Mouse (Mus musculus): Measurements from ENCODE around the gene Acp5.

Acp5 gene

DNA sequence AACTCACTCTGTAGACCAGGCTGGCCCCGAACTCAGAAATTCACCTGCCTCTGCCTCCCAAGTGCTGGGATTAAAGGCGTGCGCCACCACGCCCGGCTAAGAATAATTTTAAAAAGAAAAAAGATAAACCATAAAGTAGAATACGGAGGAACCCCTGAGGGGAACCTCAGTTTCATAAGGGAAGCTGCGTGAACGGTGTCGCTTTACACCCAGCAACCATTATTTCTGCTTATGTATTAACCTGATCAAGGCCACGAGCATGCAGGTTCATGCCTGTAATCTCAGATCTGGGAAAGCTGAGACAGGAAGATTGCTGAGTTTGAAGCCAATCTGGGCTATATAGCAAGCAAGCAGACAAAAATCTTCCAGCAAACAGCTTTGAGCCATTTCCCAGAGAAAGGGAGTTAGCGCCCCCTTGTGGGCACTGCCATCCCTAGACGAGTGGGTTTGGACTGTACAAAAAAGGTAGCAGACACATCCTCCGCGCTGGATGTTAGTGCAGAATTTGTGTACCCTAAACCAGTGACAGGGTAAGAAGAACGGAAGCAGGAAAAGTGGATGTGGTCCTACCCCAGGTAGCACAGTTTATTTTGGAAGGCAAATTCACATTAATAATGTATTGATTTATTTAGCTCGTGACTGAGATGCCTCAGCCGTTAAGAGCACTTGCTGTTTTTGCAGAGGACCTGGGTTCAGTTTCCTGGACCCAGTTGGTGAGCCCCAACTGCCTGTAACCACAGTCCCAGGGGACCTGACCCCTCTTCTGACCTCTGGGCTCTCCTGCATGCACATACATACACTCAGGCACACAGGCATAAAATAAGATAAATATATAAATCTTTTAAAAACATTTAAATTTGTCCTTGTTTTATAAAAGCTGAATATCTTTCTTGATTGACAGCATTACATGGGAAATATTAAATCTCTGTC, 7.9 kb upstream of the Acp5 start:
- in situ Hi-C loops (cut with MboI, MseI) = loop anchor here (5.0 kb wide), 1 partner anchor 166 kb away; no protein-coding TSS in a partner anchor

DNA sequence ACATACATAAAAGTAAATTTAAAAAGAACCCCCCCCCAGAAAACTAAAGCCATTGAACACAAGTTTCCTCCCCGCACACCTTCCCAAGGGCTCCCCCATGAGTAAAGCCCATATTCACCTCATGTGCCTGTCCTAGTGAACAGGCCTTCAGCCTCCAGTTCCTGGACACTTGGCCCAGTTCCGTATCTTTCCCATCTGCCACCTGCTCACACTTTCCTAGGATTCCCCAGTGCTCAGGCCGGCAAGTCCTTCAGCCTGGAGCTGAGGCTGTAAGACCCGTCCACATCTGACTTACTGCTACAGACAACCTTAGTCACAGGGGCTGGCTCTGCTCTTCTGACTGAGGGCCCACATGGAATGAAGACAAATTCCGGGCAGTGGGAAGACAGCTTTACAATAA, 4.2 kb upstream of the Acp5 start:
- in situ Hi-C loops (cut with MboI, MseI) = loop anchor here (5.0 kb wide), 1 partner anchor 162 kb away; no protein-coding TSS in a partner anchor

DNA sequence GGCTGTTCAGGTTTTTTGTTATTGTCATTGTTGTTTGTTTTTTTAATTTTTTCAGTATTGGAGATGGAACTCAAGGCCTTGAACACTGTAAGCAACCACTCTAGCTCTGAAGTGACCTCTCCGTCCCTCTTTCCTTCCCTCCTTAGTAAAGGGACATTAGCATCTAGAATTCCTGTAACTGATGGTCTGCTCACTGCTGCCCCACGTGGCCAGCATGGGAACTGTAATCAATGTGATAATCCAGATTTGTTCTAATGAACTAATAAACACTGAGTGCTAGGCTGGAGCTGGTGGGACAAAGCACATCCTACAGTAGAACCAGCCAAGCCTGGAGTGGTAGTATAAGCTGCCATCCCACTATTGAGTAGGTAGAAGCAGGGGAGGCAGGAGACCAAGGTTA, 3.0 kb upstream of the Acp5 start:
- in situ Hi-C loops (cut with MboI, MseI) = no loop called here

DNA sequence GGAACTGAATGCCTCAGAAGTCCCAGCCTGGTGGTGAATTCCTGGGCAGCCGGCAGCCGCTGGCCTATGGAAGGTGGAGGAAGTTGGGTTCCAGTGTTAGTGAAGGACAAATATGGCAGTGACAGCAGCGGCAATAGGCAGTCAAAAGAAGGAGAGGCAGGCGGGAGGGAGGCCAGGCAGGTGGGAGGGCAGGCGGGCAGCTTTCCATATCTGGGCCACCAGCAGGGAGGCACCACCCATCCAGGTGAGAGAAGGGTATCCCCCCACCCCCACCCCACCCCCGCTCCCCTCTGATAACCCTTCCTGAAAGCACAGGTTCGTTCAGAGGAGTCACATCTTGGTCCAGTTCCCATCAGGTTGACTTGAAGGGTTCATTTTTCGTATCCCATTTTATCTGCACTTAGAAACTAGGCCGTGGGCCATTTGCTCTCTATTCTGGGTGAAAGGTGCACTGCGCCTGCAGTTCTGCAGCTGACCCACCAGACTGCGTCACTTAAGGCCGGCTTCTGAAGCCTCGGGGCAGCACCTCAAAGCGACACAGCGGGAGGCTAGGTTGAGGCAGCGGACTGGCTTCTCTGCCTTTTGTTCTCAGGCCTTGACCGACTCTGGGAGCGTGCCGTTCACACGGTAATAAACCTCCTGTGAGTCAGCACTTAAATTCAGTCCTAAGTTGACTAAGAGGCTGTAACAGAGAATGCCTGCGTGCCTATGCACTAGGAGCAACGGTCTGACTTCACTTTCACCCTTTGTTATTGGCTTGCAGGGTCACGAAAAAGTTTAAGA, 1.4 kb upstream of the Acp5 start:
- in situ Hi-C loops (cut with MboI, MseI) = no loop called here

DNA sequence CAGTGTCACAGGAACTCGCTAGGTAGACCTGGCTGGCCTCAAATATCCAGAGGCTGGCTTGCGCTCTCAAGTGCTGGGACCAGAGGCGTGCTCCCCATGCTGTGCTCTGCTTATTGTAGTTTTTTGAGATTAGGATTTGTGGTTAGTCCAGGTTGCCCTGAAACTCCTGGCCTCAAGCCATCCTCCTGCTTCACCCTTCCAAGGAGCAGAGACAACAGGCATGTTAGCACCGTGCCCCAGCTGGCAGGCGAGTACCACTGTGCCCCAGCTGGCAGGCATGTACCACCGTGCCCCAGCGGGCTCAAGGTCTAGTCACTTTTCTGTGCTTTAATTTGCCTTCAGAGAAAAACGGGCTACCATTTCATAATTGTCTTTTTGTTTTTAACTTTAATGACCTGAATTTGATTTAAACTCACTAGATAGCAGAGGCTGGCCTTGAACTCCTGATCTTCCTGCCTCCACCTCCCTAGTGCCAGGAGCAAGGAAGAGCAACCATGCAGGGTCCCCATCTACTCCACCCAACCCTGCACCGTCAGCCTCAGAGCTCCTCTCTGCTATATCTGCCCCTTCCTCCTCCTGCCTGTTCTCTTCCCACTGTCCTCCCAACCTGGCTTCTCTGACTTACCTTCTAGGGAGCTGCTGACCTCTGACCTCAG, 395 bp downstream of the Acp5 start:
- in situ Hi-C loops (cut with MboI, MseI) = no loop called here

DNA sequence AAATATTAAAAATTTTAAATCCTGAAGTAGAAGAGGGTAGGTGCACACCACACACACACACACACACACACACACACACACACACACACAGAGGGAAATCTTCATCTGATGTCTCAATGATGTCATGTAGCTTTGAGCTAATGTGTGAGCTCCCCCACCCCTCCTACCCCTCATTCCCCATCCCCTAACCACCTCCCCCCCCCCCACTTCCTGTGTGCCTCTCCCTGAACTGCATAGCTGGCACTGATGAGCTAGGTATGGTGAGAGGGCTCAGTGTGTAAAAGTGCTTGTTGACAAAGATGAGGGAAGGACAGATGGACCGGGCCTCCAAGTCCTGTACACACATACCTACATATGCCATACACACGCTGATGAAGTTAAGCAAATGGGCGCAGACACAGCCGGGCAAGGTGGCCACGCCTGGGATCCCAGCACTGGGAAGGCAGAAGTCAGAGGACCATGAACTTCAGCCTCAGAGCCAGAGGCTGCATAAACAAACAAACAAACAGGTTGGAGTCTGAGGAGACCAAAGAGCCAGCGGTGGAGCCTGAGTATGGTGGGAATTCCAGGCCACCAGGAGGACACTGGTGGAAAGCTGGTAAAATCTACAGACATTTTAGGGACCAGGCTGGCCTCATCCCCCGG, 1.1 kb downstream of the Acp5 start:
- in situ Hi-C loops (cut with MboI, MseI) = no loop called here

DNA sequence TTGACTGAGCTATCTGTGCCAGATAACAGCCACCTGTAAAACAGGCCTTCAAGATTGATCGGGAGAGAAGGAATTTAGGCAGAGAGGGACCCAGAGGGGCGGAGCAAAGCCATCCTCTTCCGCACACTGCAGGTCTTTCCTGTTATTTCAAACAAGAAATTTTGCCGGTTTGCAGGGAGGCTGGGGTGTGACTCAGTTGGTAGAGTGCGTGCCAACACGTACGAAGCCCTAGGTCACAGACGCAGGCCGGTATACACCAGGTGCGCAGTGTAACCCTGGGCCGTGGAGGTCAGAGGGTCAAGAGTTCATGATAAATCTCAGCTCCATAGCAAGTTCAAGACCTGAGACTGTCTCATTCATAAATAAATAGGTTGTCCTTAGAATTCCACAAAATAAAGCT, 3.3 kb downstream of the Acp5 start:
- in situ Hi-C loops (cut with MboI, MseI) = no loop called here

DNA sequence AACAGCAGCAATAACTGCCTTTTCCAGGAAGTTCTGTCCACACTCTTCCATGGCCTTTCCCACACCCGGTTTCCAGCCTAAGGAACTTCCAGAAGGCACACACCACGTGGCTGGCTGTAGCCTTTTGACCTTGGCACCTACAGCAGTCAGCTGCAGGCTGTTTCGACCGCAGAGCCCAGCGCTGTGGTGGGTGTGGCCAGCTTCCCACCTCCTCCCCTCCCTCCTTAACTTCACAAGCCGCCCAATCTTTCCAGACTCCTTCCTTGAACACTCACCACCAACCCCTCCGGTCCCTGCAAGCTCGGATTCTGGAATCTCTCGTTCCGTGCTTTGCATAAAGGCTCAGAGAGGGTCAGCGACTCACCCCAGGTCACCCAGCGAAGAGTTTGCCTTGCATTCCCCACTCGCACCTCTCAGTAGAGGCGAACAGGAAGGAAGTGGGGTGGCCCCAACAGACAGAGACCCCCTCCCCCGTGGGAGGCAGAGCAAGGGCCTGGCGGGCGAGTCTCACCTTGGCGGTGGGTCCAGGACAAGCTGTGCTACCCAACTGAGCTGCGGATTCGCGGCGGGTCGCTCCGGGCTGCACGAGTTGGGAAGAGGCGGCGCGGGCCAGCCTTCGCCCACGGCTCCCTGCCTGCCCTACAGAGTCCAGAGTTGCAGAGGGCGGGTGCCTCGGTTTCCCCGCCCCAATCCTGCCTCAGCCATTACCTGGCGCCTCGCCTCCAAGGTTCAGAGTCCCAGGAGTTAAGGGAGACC, 4.1 kb downstream of the Acp5 start:
- in situ Hi-C loops (cut with MboI, MseI) = no loop called here

DNA sequence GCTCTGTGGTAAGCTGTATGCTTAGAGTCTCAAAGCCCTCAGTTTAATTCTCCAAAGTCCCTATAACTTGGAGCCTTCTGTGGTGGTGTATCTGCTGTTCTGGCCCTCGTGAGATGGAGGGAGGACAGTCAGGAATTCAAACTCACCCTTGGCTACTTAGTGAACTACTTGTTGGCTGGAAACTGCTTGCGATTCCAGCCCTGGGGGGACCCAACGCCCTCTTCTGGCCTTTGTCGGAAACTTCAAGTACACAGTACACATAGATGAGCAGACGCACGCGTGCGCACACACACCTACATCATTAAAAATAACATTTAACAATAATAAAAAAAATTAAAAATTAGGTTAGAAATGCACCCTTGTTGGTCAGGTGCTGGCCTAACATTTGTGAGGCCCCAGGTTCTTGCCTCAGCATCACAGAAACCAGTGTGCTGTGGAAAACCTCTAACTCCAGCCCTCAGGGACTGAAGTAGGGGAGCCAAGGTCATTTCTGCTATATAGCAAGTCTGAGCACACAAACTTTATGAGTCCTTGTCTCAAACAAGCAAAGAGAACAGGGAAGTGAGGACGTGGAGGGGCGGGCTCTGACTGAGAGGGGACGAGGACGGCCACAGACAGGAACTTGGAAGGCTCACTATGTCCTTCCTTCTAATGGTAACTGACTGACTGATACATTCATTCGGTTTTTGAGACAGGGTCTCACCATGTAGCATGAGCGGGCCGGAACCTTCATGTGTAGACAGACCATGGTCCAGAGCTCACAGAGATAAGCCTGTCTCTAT, 10.1 kb downstream of the Acp5 start:
- in situ Hi-C loops (cut with MboI, MseI) = no loop called here

DNA sequence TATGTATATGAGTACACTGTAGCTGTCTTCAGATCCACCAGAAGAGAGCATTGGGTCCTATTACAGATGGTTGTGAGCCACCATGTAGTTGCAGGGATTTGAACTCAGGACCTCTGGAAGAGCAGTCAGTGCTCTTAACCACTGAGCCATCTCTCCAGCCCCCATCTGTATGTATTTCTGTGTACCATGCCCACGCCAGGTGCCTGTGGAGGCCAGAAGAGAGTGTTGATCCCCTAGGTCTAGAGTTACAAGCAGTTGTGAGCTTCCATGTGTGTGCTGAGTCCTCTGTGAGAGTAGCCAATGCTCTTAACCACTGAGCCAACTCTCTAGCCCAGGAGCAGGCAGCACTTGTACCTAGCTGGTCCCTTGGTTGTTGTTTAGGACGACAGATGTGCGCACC, 11.3 kb downstream of the Acp5 start:
- in situ Hi-C loops (cut with MboI, MseI) = no loop called here

DNA sequence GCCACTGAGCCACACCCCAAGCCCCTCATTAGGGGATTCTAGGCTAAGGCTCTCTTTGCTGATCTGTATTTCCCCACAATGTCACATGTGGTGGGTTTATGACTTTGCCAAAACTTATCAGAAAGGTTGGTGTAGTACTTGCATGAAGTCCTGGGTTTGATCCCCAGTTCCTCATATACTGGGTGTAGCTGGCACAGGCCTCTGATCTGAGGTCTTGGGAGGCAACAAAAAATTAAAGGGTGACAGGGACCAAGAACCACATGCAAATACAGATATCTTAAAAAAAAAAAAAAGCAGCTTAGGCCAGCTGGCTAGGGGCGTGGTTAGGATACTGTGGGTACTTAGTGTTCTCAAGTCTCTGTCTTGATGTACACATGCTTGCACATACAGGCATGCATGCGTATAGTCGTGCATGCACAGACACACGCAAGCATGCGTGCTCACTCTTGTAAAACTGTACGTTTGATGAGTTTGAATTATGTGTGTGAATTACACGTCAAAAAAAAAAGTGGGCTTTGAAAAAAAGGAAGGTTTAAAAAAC, 12.4 kb downstream of the Acp5 start:
- in situ Hi-C loops (cut with MboI, MseI) = no loop called here

DNA sequence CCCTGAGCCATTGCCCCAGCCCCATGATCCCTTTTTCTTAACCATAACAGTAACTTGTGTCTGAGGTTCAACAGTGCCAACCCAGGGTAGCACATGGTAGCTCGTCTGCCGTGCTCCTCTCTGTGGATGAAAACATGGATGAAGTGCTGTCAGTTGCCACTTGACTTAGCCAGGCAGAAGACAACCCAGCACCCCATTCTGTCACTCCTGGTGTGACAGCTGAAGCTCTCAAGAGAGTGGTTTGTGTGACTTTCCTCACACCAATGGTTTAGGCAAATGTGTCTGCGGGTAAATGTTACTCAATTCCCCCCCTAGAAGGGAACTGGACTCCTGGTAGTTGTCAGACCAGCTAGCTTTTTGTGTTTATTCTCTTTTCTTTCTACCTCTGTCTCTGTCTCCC, 13.5 kb downstream of the Acp5 start:
- in situ Hi-C loops (cut with MboI, MseI) = no loop called here

DNA sequence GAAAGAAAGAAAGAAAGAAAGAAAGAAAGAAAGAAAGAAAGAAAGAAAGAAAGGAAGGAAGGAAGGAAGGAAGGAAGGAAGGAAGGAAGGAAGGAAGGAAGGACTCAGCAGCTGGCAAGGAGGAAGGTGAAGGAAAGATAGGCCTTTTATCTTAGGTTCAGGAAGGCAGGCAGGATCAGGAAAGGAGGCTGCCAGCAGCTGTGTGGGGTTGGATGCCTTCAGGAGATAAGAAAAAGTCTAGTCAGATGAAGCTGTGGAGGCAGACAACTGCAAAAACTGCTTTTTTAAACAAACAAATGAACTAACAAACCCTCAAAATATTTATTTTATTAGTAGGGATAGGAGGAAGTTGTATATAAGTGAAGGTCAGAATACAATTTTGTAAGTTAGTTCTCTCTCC, 14.0 kb downstream of the Acp5 start:
- in situ Hi-C loops (cut with MboI, MseI) = no loop called here

DNA sequence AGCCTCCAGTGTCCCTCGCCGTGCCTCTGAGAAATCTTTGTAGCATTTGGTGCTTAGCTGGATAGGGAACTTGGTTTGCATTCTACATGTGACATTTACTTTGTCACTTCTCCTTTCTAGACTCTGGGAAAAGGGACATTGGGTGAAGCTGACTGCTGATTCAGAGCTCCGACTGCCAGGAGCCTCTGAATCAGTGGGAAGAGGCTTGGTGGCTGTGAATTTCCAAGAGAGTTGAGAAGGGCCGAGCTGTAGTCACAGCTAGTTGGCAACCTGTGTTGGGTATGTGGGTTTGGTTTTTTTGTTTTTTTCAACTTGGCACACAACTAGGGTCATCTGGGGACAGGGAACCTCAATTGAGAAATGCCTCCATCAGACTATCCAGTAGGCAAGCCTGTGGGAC, 16.0 kb downstream of the Acp5 start:
- in situ Hi-C loops (cut with MboI, MseI) = loop anchor here (5.0 kb wide), 1 partner anchor 107 kb away; no protein-coding TSS in a partner anchor

DNA sequence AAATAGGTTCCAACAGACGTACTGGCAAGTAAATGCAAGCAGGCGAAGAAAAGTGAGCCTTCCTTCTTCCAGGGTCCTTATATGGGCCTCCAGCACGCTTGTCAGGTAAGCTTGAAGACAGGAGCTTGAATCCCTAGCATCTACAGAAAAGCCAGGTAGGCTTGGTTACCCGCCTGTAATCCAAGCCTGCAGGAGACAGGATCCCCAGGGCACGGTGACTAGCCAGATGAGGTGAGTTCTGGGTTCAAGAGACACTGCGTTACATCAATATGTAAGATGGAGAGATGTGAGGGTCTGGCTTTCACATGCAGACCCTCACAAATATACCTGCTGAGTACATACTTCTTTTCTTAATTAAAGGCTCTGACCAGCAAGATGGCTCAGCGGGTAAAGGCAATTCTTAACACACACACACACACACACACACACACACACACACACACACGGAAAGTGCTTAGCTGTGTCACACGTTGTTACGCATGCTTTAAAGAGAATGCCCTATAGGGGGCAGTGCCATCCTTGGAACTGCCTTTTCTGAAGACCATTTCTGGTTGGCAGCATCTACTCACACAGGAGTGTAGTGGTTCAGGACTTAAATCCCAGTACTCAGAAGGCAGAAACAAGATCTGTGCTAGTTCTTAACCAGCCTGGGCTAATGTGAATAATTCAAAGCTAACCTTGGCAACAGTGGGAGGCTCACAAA, 17.6 kb downstream of the Acp5 start:
- in situ Hi-C loops (cut with MboI, MseI) = loop anchor here (5.0 kb wide), 1 partner anchor 106 kb away; no protein-coding TSS in a partner anchor

DNA sequence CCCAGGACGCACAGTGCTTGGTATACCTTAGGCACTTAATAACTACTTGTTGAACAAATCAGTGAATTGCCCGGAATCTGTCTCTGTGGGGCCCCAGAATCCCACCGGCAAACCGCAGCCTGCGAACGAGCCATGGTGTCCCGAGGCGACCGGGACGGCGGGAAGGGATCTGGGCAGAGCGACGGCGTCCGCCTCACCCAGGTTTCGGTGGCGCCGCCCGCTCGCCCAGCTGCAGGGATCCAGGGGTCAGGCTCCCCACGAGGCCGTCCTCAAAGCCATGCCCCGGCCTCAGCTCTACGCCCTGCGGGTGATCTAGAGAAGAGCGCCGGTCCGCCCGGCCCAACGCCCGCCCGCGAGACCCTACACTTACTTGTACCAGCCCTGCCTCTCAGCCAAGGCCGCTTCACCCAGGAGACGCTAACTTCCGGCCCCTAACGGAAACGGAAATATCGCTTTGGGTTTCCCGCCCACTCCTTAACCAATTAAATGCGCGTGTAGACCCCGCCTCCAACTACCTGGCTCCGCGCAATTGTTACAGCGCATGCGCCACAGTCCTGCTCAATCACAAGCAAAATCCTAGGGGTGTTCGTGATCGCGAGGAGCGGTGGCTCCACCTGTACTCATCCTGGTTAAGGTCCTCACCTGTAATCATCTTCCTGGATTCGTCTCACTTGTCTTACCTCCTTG, 18.6 kb downstream of the Acp5 start, which contains the start of gene Elof1:
Elof1 (minus strand) TSS at position 433 of the 687 bp plus-strand sequence.
- in situ Hi-C loops (cut with MboI, MseI) = loop anchor here (5.0 kb wide), 1 partner anchor 105 kb away; no protein-coding TSS in a partner anchor

DNA sequence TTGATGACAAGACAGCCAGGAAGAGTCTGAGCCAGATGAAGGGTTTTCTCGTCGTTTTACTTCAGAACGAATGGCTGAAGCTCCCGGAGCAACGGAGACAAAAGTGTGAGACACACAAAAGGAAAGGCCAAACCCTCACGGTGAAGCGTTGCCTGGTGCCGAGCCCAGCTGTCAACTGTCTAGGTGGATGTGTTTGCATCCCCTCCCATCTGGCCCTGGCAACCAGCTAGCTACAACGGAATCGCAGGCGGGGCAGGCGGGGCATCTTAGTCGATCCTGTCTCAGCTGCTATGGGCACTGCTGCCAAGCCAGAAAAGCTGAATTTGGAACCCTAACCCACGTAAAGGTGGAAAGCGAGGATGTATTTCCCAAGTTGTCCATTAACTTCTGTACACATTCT, 19.4 kb downstream of the Acp5 start:
- in situ Hi-C loops (cut with MboI, MseI) = loop anchor here (5.0 kb wide), 1 partner anchor 104 kb away; no protein-coding TSS in a partner anchor

DNA sequence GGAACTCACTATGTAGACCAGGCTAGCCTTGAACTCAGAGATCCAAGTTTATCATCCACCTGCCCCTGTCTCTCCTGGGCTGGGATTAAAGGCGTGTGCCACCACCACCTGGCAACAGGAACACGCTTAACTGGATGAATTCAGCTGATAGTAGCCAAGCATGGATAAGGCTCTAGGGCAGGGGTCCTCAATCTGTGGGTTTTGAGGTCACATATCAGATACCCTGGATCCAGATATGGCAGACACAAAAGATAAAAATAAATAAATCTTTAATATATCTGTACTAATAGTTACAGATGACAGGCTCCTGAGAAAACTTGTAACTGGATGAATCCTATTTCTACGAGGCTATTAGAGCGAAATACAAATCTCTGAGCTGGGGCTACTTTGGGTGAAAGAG, 19.9 kb downstream of the Acp5 start:
- in situ Hi-C loops (cut with MboI, MseI) = loop anchor here (5.0 kb wide), 1 partner anchor 103 kb away; no protein-coding TSS in a partner anchor

All from T-helper 1 cell (primary cell).